Mouse (Mus musculus) adrenal gland, postnatal 25 days (tissue): ENCODE measurements around the gene Olfr1337. TPM values are rescaled to one million over a fixed set of nuclear protein-coding genes. Genes with fewer than 3 reads are reported as not detected.
"Not testable (repeated sequence)": the region's sequence is repeated elsewhere in the genome, so short reads cannot be mapped to it uniquely, and the experiment has no call there.

Experiments
- DNase-seq: peaks from one replicate; pipeline ENCODE4 v3.0.0; 2021; ENCODE audit warnings: mixed read lengths
- long read RNA-seq: library from polyadenylated mRNA; stranded (forward); transcript quantifications from one replicate; pipeline ENCODE4 v2.0.0, GENCODE M21; 2021
- total RNA-seq: library from RNA; stranded (reverse); gene quantifications from 2 replicates; pipeline ENCODE4 v1.2.3, GENCODE M21; 2021

Olfr1337 gene
- total RNA-seq: not detected in 2 replicates
- long read RNA-seq: 0 reads

- DNase-seq: no peak
These were observed at the start of gene Olfr1337 for GRCm38 (mm10) chr4:118782486-118782885. Olfr1337 (minus strand) TSS chr4:118782586.

GRCm38 (mm10) chr4:118818921-118819320, 36.5 kb upstream of the Olfr1337 start:
- no peak for DNase-seq

GRCm38 (mm10) chr4:118809844-118810243, 27.5 kb upstream of the Olfr1337 start, which contains the start of gene Olfr1335:
Olfr1335 (minus strand) TSS chr4:118809944.
- no peak for DNase-seq

- DNase-seq: not testable (repeated sequence)
These were observed 10.4 kb upstream of the Olfr1337 start for GRCm38 (mm10) chr4:118792796-118793195.

- no peak for DNase-seq
These were observed 23.7 kb downstream of the Olfr1337 start, which contains the start of gene Olfr1338 for GRCm38 (mm10) chr4:118758637-118759036. Olfr1338 (minus strand) TSS chr4:118758737.

- no peak for DNase-seq
These were observed 40.5 kb downstream of the Olfr1337 start for GRCm38 (mm10) chr4:118741881-118742280.

GRCm38 (mm10) chr4:118740988-118741698, 41.2 kb downstream of the Olfr1337 start:
- no peak for DNase-seq

GRCm38 (mm10) chr4:118739574-118739973, 42.8 kb downstream of the Olfr1337 start:
- DNase-seq: no peak

- no peak for DNase-seq
These were observed 50.5 kb downstream of the Olfr1337 start, which contains the start of gene Olfr1339 for GRCm38 (mm10) chr4:118731875-118732274. Olfr1339 (plus strand) TSS chr4:118732175.

Other genes starting within 250 kb of the Olfr1337 start
- not detected in 2 replicates for gene Tmem125, start 238.5 kb downstream of the Olfr1337 start, total RNA-seq
- not detected in 2 replicates for gene Cfap57, start 161.8 kb downstream of the Olfr1337 start, total RNA-seq
- 67.7 and 74.7 TPM in 2 replicates for gene Ebna1bp2, start 161.8 kb downstream of the Olfr1337 start, total RNA-seq
- not detected in 2 replicates for gene Olfr62, start 123.6 kb downstream of the Olfr1337 start, total RNA-seq
- gene Olfr1342, start 89.8 kb downstream of the Olfr1337 start, total RNA-seq: not detected in 2 replicates
- gene Olfr1341, start 79.1 kb downstream of the Olfr1337 start, total RNA-seq: not detected in 2 replicates
- gene Olfr1340, start 62.4 kb downstream of the Olfr1337 start, total RNA-seq: not detected in 2 replicates
- gene Olfr1339, start 50.4 kb downstream of the Olfr1337 start, total RNA-seq: not detected in 2 replicates
- gene Olfr1338, start 23.8 kb downstream of the Olfr1337 start, total RNA-seq: not detected in 2 replicates
- gene Olfr1335, start 27.4 kb upstream of the Olfr1337 start, total RNA-seq: not detected in 2 replicates
- gene Olfr1333, start 53.7 kb upstream of the Olfr1337 start, total RNA-seq: not detected in 2 replicates
- not detected in 2 replicates for gene Olfr1331, start 82.1 kb upstream of the Olfr1337 start, total RNA-seq
- not detected in 2 replicates for gene Olfr1330, start 106.0 kb upstream of the Olfr1337 start, total RNA-seq
- gene Olfr1329, start 134.9 kb upstream of the Olfr1337 start, total RNA-seq: not detected in 2 replicates
- gene Olfr1328, start 156.0 kb upstream of the Olfr1337 start, total RNA-seq: not detected in 2 replicates
- not detected in 2 replicates for gene Lao1, start 179.0 kb upstream of the Olfr1337 start, total RNA-seq